Mouse (Mus musculus) megakaryocyte, embryonic 14.5 days (primary cell): ENCODE measurements around the gene Nos1ap.

Experiments used
- FLI1 ChIP-seq: IDR thresholded peaks from 2 replicates; pipeline ENCODE4 v1.6.1; 2012; ENCODE audit warnings: low read length, inconsistent platforms, mixed read lengths
- GATA1 ChIP-seq: IDR thresholded peaks from 3 replicates; pipeline ENCODE4 v1.6.1; 2012; ENCODE audit warnings: mixed read lengths, low read length, inconsistent platforms, borderline replicate concordance

DNA sequence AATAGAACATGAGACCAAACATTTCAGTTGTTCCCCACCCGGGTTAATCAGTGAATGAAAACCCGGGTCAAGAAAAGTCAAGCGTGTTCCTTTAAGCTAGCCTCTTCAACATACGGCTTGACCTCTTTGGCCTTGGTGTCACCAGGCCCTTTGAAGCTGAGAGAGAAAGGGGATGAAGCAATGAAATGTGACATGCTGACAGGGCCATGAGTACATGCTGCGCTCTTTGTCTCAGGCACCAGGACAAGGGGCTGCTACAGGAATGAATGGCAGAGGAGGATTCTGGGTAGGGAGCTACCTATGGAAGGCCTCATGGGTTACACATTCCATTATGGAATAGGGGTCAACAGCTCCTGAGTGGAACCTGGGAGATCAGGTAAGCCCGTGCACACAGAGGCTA lies 286.6 kb downstream of the Nos1ap start:
- no peak for TF ChIP-seq GATA1
- TF ChIP-seq FLI1 = no peak
